Mouse (Mus musculus) ES-E14 (cell line): ENCODE measurements around the gene Inhbc. TPM values are rescaled to one million over a fixed set of nuclear protein-coding genes. Genes with fewer than 3 reads are reported as not detected.

Experiments used
- DNase-seq: peaks from one replicate; pipeline ENCODE4 v3.0.0-alpha.2; 2013; ENCODE audit warnings: low read depth, low spot score
- H3K27ac ChIP-seq: 2 replicates; pipeline ENCODE4 v1.5.1; 2012; ENCODE audit warnings: low read depth, mild to moderate bottlenecking, low read length, moderate library complexity, mixed read lengths; ENCODE audit not compliant: poor library complexity, insufficient read depth, severe bottlenecking
- H3K36me3 ChIP-seq: 2 replicates; pipeline ENCODE4 v1.6.1; 2012; ENCODE audit warnings: mild to moderate bottlenecking, low read length, moderate library complexity, mixed read lengths; ENCODE audit not compliant: control insufficient read depth, poor library complexity, insufficient read depth, severe bottlenecking
- H3K4me1 ChIP-seq, 2 experiments: fragments of 150-350 bp in 1 of 2; sonication (generic) in 1 of 2; 2 replicates each; pipeline ENCODE4 v1.6.1; 2012; ENCODE audit warnings: low read length in 2 of 2, mild to moderate bottlenecking in 1 of 2, mixed read lengths in 1 of 2; ENCODE audit not compliant: control insufficient read depth in 2 of 2, insufficient read depth in 2 of 2, poor library complexity in 1 of 2
- H3K4me3 ChIP-seq, 2 experiments: fragments of 150-350 bp in 1 of 2; sonication (generic) in 1 of 2; 2 replicates each; pipeline ENCODE4 v1.5.1; 2012; ENCODE audit warnings: low read length in 2 of 2, low read depth in 1 of 2, mild to moderate bottlenecking in 1 of 2, mixed read lengths in 1 of 2; ENCODE audit not compliant: insufficient read depth in 1 of 2, poor library complexity in 1 of 2, severe bottlenecking in 1 of 2
- H3K9ac ChIP-seq: 2 replicates; pipeline ENCODE4 v1.6.1; 2012; ENCODE audit warnings: low read depth, mild to moderate bottlenecking, low read length, mixed read lengths; ENCODE audit not compliant: poor library complexity, insufficient read depth, severe bottlenecking
- H3K9me3 ChIP-seq: fragments of 150-350 bp; sonication (generic); 2 replicates; pipeline ENCODE4 v1.6.1; 2012; ENCODE audit warnings: low read depth, mild to moderate bottlenecking, low read length; ENCODE audit not compliant: control insufficient read depth, insufficient read depth
- CHD2 ChIP-seq: IDR thresholded peaks from 2 replicates; pipeline ENCODE4 v1.6.1; 2014; ENCODE audit warnings: mild to moderate bottlenecking, low read depth, low read length, inconsistent platforms
- HCFC1 ChIP-seq: IDR thresholded peaks from 2 replicates; pipeline ENCODE4 v1.6.1; 2012; ENCODE audit warnings: low read length, inconsistent platforms, borderline replicate concordance; ENCODE audit not compliant: insufficient read depth
- MAFK ChIP-seq: IDR thresholded peaks from 2 replicates; pipeline ENCODE4 v1.6.1; 2014; ENCODE audit warnings: mild to moderate bottlenecking, low read depth, low read length, inconsistent platforms; ENCODE audit not compliant: insufficient read depth
- ZC3H11A ChIP-seq: IDR thresholded peaks from 2 replicates; pipeline ENCODE4 v1.6.1; 2012; ENCODE audit warnings: low read depth, mild to moderate bottlenecking, inconsistent platforms, low read length, borderline replicate concordance
- ZNF384 ChIP-seq: IDR thresholded peaks from 2 replicates; pipeline ENCODE4 v1.6.1; 2012; ENCODE audit warnings: low read depth, low read length, inconsistent platforms
- in situ Hi-C, 2 experiments: fragments of 600-800 bp; cut with MboI; formaldehyde crosslinking; loops; one replicate each; pipeline ENCODE4 v1.15.1; 2025; ENCODE audit warnings: low sequenced_read_pairs in 2 of 2, inconsistent platforms in 1 of 2; ENCODE audit not compliant: unreplicated experiment in 2 of 2
- total RNA-seq: library from RNA; depleted of rRNA; stranded (reverse); fragments of 300-350 nt; gene quantifications from 2 replicates; pipeline ENCODE4 v1.2.3, GENCODE M21; 2012; rRNA removed

The Inhbc gene
- total RNA-seq, result 0.36 and 1.2 TPM in 2 replicates

GRCm38 (mm10) chr10:127369834-127370820 lies at the start of gene Inhbc:
TSS of gene Inhbc (minus strand) at chr10:127370431.
- DNase-seq, result no peak
- Histone ChIP-seq H3K9me3 (no peaks in the 10 kb centered on the region), H3K9ac (peak within 1 kb of the TSS; percentile 13; the same call in 1 of the 2 replicates), H3K4me3 (peak within 1 kb of the TSS; percentile 16 to 17; a peak in 3 of 4 replicates), H3K27ac (no peak within 1 kb of the TSS), H3K4me1 (peaks cover 15 to 22% of the 10 kb centered on the region in 2 experiments), H3K36me3 (no peaks in the 10 kb centered on the region)
- in situ Hi-C loops, result no loop called here
- TF ChIP-seq CHD2 (no peak), ZC3H11A (no peak), MAFK (no peak), HCFC1 (no peak), ZNF384 (no peak)

- no peaks in the 10 kb centered on the region for H3K9me3 ChIP-seq
- in situ Hi-C loops, result no loop called here
- DNase-seq, result no peak
- no peak overlapping the region for H3K27ac ChIP-seq
- no peak for TF ChIP-seq MAFK
- TF ChIP-seq ZC3H11A, result no peak
- TF ChIP-seq CHD2, result no peak
- TF ChIP-seq ZNF384, result no peak; the same call in 1 of the 2 replicates
- TF ChIP-seq HCFC1, result no peak
- no peak overlapping the region for H3K4me3 ChIP-seq
- H3K4me1 ChIP-seq, result no peaks in the 10 kb centered on the region
- no peak overlapping the region for H3K9ac ChIP-seq
- H3K36me3 ChIP-seq, result no peaks in the 10 kb centered on the region
Observed at GRCm38 (mm10) chr10:127414141-127414540, 43.9 kb upstream of the Inhbc start.

GRCm38 (mm10) chr10:127413585-127413984 lies 43.4 kb upstream of the Inhbc start:
- Histone ChIP-seq H3K9ac (no peak overlapping the region), H3K4me3 (no peak overlapping the region), H3K27ac (no peak overlapping the region), H3K9me3 (no peaks in the 10 kb centered on the region), H3K4me1 (no peaks in the 10 kb centered on the region), H3K36me3 (no peaks in the 10 kb centered on the region)
- no peak for DNase-seq
- in situ Hi-C loops, result no loop called here
- TF ChIP-seq ZC3H11A, result no peak
- no peak for TF ChIP-seq CHD2

GRCm38 (mm10) chr10:127412776-127413175 lies 42.5 kb upstream of the Inhbc start:
- DNase-seq, result no peak
- TF ChIP-seq ZC3H11A (no peak), ZNF384 (no peak), CHD2 (no peak), MAFK (no peak), HCFC1 (no peak)
- Histone ChIP-seq H3K9ac (no peak overlapping the region), H3K4me1 (no peaks in the 10 kb centered on the region), H3K36me3 (no peaks in the 10 kb centered on the region), H3K9me3 (no peaks in the 10 kb centered on the region), H3K27ac (no peak overlapping the region), H3K4me3 (no peak overlapping the region)
- in situ Hi-C loops, result no loop called here

GRCm38 (mm10) chr10:127412101-127412500 lies 41.9 kb upstream of the Inhbc start:
- Histone ChIP-seq H3K9me3 (no peaks in the 10 kb centered on the region), H3K27ac (no peak overlapping the region), H3K36me3 (no peaks in the 10 kb centered on the region), H3K9ac (no peak overlapping the region), H3K4me3 (no peak overlapping the region), H3K4me1 (no peaks in the 10 kb centered on the region)
- in situ Hi-C loops, result no loop called here
- TF ChIP-seq ZC3H11A (no peak), MAFK (no peak), ZNF384 (no peak), HCFC1 (no peak), CHD2 (no peak)
- DNase-seq, result no peak
